Mouse (Mus musculus): ENCODE results near the gene Vasn. TPM values are rescaled to one million over a fixed set of nuclear protein-coding genes. Genes with fewer than 3 reads are reported as not detected.

The Vasn gene
- polyA plus RNA-seq, 1 experiment from 2014 or later, result 9.4 TPM

- Histone ChIP-seq H3K9me3 (ENCODE audit: control insufficient read depth, low read length) (no peaks in the 10 kb centered on the region), H3K4me2 (replicated peaks; ENCODE audit: low read depth, low read length) (no peak overlapping the region), H3K27me3 (ENCODE audit: control insufficient read depth, insufficient read depth, low read length) (no peaks in the 10 kb centered on the region), H3K9ac (ENCODE audit: low read depth, low read length) (no peak overlapping the region), H3K4me3 (ENCODE audit: low read depth, low read length) (no peak overlapping the region), H3K27ac (ENCODE audit: low read depth, low read length) (no peak overlapping the region), H3K36me3 (ENCODE audit: control insufficient read depth, insufficient read depth, low read length) (no peaks in the 10 kb centered on the region), H3K4me1 (replicated peaks; ENCODE audit: control insufficient read depth, insufficient read depth, low read length) (no peaks in the 10 kb centered on the region)
- ATAC-seq (ENCODE audit: low FRiP score) (no peak), DNase-seq (ENCODE audit: low spot score) (no peak)
- WGBS, result 86% methylated on average over 1 of the region's 1 CpGs
Observed at GRCm38 (mm10) chr16:4651081-4651480, 11.3 kb downstream of the Vasn start.

GRCm38 (mm10) chr16:4651624-4652023 lies 11.9 kb downstream of the Vasn start:
- Histone ChIP-seq H3K4me3 (ENCODE audit: low read depth, low read length) (no peak overlapping the region), H3K4me1 (replicated peaks; ENCODE audit: control insufficient read depth, insufficient read depth, low read length) (no peaks in the 10 kb centered on the region), H3K9ac (ENCODE audit: low read depth, low read length) (no peak overlapping the region), H3K27me3 (ENCODE audit: control insufficient read depth, insufficient read depth, low read length) (no peaks in the 10 kb centered on the region), H3K36me3 (ENCODE audit: control insufficient read depth, insufficient read depth, low read length) (no peaks in the 10 kb centered on the region), H3K27ac (ENCODE audit: low read depth, low read length) (no peak overlapping the region), H3K4me2 (replicated peaks; ENCODE audit: low read depth, low read length) (no peak overlapping the region), H3K9me3 (ENCODE audit: control insufficient read depth, low read length) (no peaks in the 10 kb centered on the region)
- ATAC-seq (ENCODE audit: low FRiP score) (no peak), DNase-seq (ENCODE audit: low spot score) (peak; percentile 29)
- 62% methylated on average over 7 of the region's 7 CpGs for WGBS

GRCm38 (mm10) chr16:4652707-4653416 lies 13.1 kb downstream of the Vasn start:
- Histone ChIP-seq H3K36me3 (ENCODE audit: control insufficient read depth, insufficient read depth, low read length) (no peaks in the 10 kb centered on the region), H3K27ac (ENCODE audit: low read depth, low read length) (no peak overlapping the region), H3K9ac (ENCODE audit: low read depth, low read length) (no peak overlapping the region), H3K4me3 (ENCODE audit: low read depth, low read length) (no peak overlapping the region), H3K4me1 (replicated peaks; ENCODE audit: control insufficient read depth, insufficient read depth, low read length) (no peaks in the 10 kb centered on the region), H3K9me3 (ENCODE audit: control insufficient read depth, low read length) (no peaks in the 10 kb centered on the region), H3K4me2 (replicated peaks; ENCODE audit: low read depth, low read length) (no peak overlapping the region), H3K27me3 (ENCODE audit: control insufficient read depth, insufficient read depth, low read length) (no peaks in the 10 kb centered on the region)
- ATAC-seq (ENCODE audit: low FRiP score) (no peak), DNase-seq (ENCODE audit: low spot score) (no peak)
- WGBS, result 79% methylated on average over 4 of the region's 4 CpGs

- DNase-seq (ENCODE audit: low spot score) (no peak), ATAC-seq (ENCODE audit: low FRiP score) (no peak)
- Histone ChIP-seq H3K9me3 (ENCODE audit: control insufficient read depth, low read length) (no peaks in the 10 kb centered on the region), H3K27me3 (ENCODE audit: control insufficient read depth, insufficient read depth, low read length) (no peaks in the 10 kb centered on the region), H3K4me3 (ENCODE audit: low read depth, low read length) (no peak overlapping the region), H3K4me2 (replicated peaks; ENCODE audit: low read depth, low read length) (no peak overlapping the region), H3K27ac (ENCODE audit: low read depth, low read length) (no peak overlapping the region), H3K4me1 (replicated peaks; ENCODE audit: control insufficient read depth, insufficient read depth, low read length) (no peaks in the 10 kb centered on the region), H3K9ac (ENCODE audit: low read depth, low read length) (no peak overlapping the region), H3K36me3 (ENCODE audit: control insufficient read depth, insufficient read depth, low read length) (no peaks in the 10 kb centered on the region)
- 82% methylated on average over 10 of the region's 10 CpGs for WGBS
Observed at GRCm38 (mm10) chr16:4654706-4655105, 15.0 kb downstream of the Vasn start.

GRCm38 (mm10) chr16:4655251-4655734 lies 15.6 kb downstream of the Vasn start:
- ATAC-seq (ENCODE audit: low FRiP score), result no peak
- H3K4me3 ChIP-seq (ENCODE audit: low read depth, low read length), result no peak overlapping the region
- H3K4me1 ChIP-seq (replicated peaks; ENCODE audit: control insufficient read depth, insufficient read depth, low read length), result no peaks in the 10 kb centered on the region
- no peak overlapping the region for H3K4me2 ChIP-seq (replicated peaks; ENCODE audit: low read depth, low read length)
- no peak overlapping the region for H3K27ac ChIP-seq (ENCODE audit: low read depth, low read length)
- no peaks in the 10 kb centered on the region for H3K9me3 ChIP-seq (ENCODE audit: control insufficient read depth, low read length)
- WGBS, result 61% methylated on average over 4 of the region's 4 CpGs
- DNase-seq (ENCODE audit: low spot score), result no peak
- no peak overlapping the region for H3K9ac ChIP-seq (ENCODE audit: low read depth, low read length)
- H3K27me3 ChIP-seq (ENCODE audit: control insufficient read depth, insufficient read depth, low read length), result no peaks in the 10 kb centered on the region
- no peaks in the 10 kb centered on the region for H3K36me3 ChIP-seq (ENCODE audit: control insufficient read depth, insufficient read depth, low read length)

GRCm38 (mm10) chr16:4655764-4656570 lies 16.2 kb downstream of the Vasn start:
- H3K4me1 ChIP-seq (replicated peaks; ENCODE audit: control insufficient read depth, insufficient read depth, low read length), result no peaks in the 10 kb centered on the region
- H3K27me3 ChIP-seq (ENCODE audit: control insufficient read depth, insufficient read depth, low read length), result no peaks in the 10 kb centered on the region
- DNase-seq (ENCODE audit: low spot score), result no peak
- H3K9ac ChIP-seq (ENCODE audit: low read depth, low read length), result no peak overlapping the region
- H3K27ac ChIP-seq (ENCODE audit: low read depth, low read length), result no peak overlapping the region
- no peak overlapping the region for H3K4me3 ChIP-seq (ENCODE audit: low read depth, low read length)
- H3K36me3 ChIP-seq (ENCODE audit: control insufficient read depth, insufficient read depth, low read length), result 0 out of 2 replicates have a peak, but pooled peaks cover 2% of the 10 kb centered on the region
- 52% methylated on average over 11 of the region's 11 CpGs for WGBS
- no peak for ATAC-seq (ENCODE audit: low FRiP score)
- no peaks in the 10 kb centered on the region for H3K9me3 ChIP-seq (ENCODE audit: control insufficient read depth, low read length)
- H3K4me2 ChIP-seq (replicated peaks; ENCODE audit: low read depth, low read length), result no peak overlapping the region

GRCm38 (mm10) chr16:4656571-4657081 lies 16.9 kb downstream of the Vasn start:
- Histone ChIP-seq H3K27ac (ENCODE audit: low read depth, low read length) (no peak overlapping the region), H3K9me3 (ENCODE audit: control insufficient read depth, low read length) (no peaks in the 10 kb centered on the region), H3K4me1 (replicated peaks; ENCODE audit: control insufficient read depth, insufficient read depth, low read length) (no peaks in the 10 kb centered on the region), H3K36me3 (ENCODE audit: control insufficient read depth, insufficient read depth, low read length) (0 out of 2 replicates have a peak, but pooled peaks cover 2% of the 10 kb centered on the region), H3K4me3 (ENCODE audit: low read depth, low read length) (no peak overlapping the region), H3K4me2 (replicated peaks; ENCODE audit: low read depth, low read length) (no peak overlapping the region), H3K27me3 (ENCODE audit: control insufficient read depth, insufficient read depth, low read length) (no peaks in the 10 kb centered on the region), H3K9ac (ENCODE audit: low read depth, low read length) (no peak overlapping the region)
- ATAC-seq (ENCODE audit: low FRiP score) (no peak), DNase-seq (ENCODE audit: low spot score) (no peak)
- 67% methylated on average over 9 of the region's 9 CpGs for WGBS

- Histone ChIP-seq H3K4me3 (ENCODE audit: low read depth, low read length) (no peak overlapping the region), H3K4me1 (replicated peaks; ENCODE audit: control insufficient read depth, insufficient read depth, low read length) (no peaks in the 10 kb centered on the region), H3K9me3 (ENCODE audit: control insufficient read depth, low read length) (no peaks in the 10 kb centered on the region), H3K4me2 (replicated peaks; ENCODE audit: low read depth, low read length) (no peak overlapping the region), H3K36me3 (ENCODE audit: control insufficient read depth, insufficient read depth, low read length) (0 out of 2 replicates have a peak, but pooled peaks cover 2% of the 10 kb centered on the region), H3K9ac (ENCODE audit: low read depth, low read length) (no peak overlapping the region), H3K27me3 (ENCODE audit: control insufficient read depth, insufficient read depth, low read length) (no peaks in the 10 kb centered on the region), H3K27ac (ENCODE audit: low read depth, low read length) (no peak overlapping the region)
- DNase-seq (ENCODE audit: low spot score) (peak; percentile 55), ATAC-seq (ENCODE audit: low FRiP score) (no peak)
- WGBS, result 26% methylated on average over 11 of the region's 11 CpGs
Observed at GRCm38 (mm10) chr16:4658781-4659245, 19.1 kb downstream of the Vasn start.
